Mouse (Mus musculus) embryonic fibroblast, embryonic 13.5 days (primary cell): Measurements from ENCODE around the gene Tspan18. TPM values are rescaled to one million over a fixed set of nuclear protein-coding genes. Genes with fewer than 3 reads are reported as not detected.

ENCODE experiments used
- H3K27ac ChIP-seq: 2 replicates; pipeline ENCODE4 v1.5.1; 2012; ENCODE audit warnings: low read length, control low read depth, inconsistent platforms; ENCODE audit not compliant: insufficient read depth
- H3K4me1 ChIP-seq: 2 replicates; pipeline ENCODE4 v1.6.1; 2011; ENCODE audit warnings: low read length; ENCODE audit not compliant: control insufficient read depth, insufficient read depth
- H3K4me3 ChIP-seq: 2 replicates; pipeline ENCODE4 v1.5.1; 2011; ENCODE audit warnings: mild to moderate bottlenecking, control low read depth, low read length; ENCODE audit not compliant: insufficient read depth
- CTCF ChIP-seq: IDR thresholded peaks from 2 replicates; pipeline ENCODE4 v1.5.1; 2011; ENCODE audit warnings: mild to moderate bottlenecking, control low read depth, low read length, moderate library complexity, borderline replicate concordance; ENCODE audit not compliant: insufficient read depth
- POLR2A ChIP-seq: IDR thresholded peaks from 2 replicates; pipeline ENCODE4 v1.6.1; 2011; ENCODE audit warnings: low read depth, mild to moderate bottlenecking, control low read depth, low read length, moderate library complexity
- polyA plus RNA-seq: library from polyadenylated mRNA; stranded (reverse); fragments of >200 nt; gene quantifications from 2 replicates; pipeline ENCODE4 v1.2.4, GENCODE M21; 2011; ENCODE audit warnings: low read depth; ENCODE audit not compliant: missing spikeins, insufficient read length

The Tspan18 gene
- polyA plus RNA-seq, 1 experiment = 11.5 TPM

DNA sequence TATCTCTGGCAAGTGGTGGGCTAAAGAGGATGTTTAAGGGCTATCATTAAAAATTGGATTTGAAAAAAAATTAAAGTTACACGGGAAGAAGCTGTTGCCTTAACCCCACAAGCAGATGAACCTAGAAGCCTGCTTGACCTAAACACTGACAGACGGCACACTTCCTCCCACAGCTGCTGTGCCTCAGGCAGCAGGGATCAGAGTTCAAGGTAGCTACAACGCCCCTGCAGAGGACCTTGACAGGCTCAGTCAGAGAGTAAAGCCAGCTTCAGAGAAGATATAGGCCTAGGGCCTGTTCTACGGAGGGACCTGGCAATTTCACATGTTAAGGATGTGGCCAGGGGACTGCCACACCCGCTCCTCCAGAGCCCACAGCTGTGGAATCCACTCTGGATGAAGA lies 161.8 kb downstream of the Tspan18 start:
- Histone ChIP-seq H3K4me1 (peaks cover 3% of the 10 kb centered on the region), H3K27ac (no peak overlapping the region), H3K4me3 (no peak overlapping the region)
- TF ChIP-seq CTCF (no peak), POLR2A (no peak)

DNA sequence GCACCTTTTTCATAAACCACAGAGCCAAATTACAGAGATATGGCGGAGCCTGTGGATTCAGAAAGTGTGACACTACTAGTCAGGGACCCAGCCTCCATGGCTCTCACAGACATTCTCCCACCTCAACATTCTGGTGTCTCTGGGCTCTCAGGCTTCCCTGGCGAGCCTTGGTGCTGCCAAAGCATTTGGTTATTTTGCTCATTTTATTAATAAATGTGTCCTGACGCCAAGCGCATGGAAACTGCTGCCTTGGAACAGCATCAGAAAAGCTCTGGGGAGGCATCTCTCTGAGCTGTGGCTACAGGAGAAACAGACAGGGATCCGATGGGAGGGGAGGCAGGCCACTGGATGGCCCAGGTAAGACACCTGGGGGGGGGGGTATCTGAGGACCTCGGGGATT lies 162.4 kb downstream of the Tspan18 start:
- Histone ChIP-seq H3K4me1 (no peaks in the 10 kb centered on the region; the same call in 1 of the 2 replicates), H3K27ac (no peak overlapping the region), H3K4me3 (no peak overlapping the region)
- no peak for TF ChIP-seq CTCF
- TF ChIP-seq POLR2A = no peak

DNA sequence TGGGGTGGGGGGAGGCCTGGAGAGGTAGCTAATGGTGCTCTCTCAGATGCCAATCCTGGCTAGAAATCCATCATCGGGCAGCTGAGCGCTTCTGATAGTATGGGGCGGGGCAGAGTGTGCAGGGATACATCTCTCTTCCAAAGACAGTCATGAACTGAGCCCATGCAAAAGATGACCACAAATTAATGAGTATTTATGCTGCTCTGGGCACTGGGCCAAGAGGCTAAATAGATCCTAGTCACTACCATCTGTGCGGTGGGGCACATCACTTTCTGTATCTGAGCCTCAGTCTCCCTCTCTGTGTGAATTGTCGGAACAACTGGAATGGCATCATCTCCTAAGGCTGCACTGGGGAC lies 163.5 kb downstream of the Tspan18 start:
- no peaks in the 10 kb centered on the region for H3K4me1 ChIP-seq
- H3K4me3 ChIP-seq = no peak overlapping the region
- no peak overlapping the region for H3K27ac ChIP-seq
- TF ChIP-seq CTCF (no peak), POLR2A (no peak)

DNA sequence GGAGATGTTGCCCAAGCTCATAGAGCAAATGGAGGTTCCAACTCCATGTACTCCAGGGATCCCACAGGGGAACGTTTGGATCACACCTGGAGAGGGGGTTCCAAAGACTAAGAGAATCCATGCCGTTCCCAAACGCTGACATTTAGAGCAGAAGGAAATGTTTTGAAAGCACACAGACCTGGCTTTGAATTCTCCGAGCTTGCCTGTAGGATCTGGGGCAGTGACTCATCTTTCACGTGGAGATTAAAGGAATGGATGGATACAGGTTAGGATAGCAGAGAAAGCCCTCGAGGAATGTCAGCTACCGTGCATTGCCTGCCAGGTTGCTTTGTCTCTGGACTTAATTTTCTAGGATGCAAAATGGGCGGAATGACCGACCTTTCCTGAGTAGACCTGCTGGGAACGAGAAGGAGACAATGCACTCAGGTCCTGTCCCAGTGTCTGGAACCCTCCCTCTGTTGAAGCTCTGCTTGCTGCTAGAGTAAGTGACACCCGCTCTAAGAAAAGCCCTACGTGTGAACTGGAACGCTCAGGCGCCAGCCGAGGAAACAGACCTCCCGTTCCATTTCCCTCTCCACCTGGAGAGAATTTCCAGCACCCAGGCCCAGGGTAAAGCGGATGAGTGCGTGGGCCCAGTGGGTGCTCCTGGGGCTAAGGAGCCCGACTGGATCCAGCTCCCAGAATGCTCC lies 164.0 kb downstream of the Tspan18 start:
- no peak overlapping the region for H3K4me3 ChIP-seq
- no peaks in the 10 kb centered on the region for H3K4me1 ChIP-seq
- no peak overlapping the region for H3K27ac ChIP-seq
- TF ChIP-seq POLR2A (no peak), CTCF (no peak)

DNA sequence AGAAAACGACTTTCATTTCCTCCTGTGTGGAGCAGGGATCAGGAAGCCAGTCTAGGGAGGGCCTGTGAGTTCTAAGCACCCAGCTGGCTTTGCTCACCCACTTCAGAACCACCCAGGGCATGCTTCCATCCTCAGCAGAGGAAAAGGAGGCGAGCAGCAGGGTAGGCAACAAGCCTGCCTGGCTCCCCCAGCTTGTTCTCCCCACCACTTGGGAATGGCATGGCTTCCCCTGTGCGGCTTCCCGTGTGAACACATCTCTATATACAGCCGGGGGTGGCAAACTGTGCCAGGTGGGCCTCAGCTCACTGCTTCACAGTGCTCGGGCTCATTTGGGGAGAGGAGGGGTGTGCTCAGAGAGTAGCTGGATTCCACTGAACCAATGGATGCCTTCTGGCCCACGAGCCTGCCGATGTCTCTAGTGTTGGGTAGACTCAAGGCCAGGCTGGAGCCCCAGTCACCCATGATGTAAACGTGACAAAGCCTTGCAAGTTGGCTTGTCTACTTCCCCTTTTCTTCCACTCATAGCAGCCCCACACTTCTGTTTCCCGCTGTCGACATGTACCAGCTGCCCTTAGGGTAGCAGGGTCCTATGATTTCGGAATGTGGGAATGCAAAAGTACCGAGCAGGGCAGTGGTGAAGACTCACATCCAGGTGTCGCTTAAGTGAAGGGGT lies 167.4 kb downstream of the Tspan18 start:
- H3K4me1 ChIP-seq = no peaks in the 10 kb centered on the region
- no peak overlapping the region for H3K4me3 ChIP-seq
- no peak for TF ChIP-seq POLR2A
- no peak for TF ChIP-seq CTCF
- no peak overlapping the region for H3K27ac ChIP-seq

DNA sequence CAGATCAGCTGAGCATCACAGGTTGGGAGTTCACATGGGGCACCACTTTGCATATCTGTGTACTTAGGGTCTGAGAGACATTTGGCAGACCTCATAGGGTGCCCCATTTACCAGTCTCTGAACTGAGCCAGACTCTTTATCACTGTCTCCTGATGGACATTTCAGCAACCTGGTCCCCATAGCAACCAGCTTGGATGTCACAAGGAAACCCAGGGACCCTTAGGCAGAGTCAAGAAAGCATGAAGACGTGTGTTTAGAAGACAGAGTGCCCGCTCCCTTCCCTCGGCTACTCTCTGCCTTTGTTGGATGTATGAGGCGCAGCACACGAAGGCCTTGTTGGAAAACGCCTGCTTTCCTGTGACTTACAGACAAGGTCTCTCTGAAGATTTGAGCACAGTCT lies 168.0 kb downstream of the Tspan18 start:
- no peak for TF ChIP-seq CTCF
- TF ChIP-seq POLR2A = no peak
- H3K4me1 ChIP-seq = no peaks in the 10 kb centered on the region
- H3K27ac ChIP-seq = no peak overlapping the region
- no peak overlapping the region for H3K4me3 ChIP-seq

DNA sequence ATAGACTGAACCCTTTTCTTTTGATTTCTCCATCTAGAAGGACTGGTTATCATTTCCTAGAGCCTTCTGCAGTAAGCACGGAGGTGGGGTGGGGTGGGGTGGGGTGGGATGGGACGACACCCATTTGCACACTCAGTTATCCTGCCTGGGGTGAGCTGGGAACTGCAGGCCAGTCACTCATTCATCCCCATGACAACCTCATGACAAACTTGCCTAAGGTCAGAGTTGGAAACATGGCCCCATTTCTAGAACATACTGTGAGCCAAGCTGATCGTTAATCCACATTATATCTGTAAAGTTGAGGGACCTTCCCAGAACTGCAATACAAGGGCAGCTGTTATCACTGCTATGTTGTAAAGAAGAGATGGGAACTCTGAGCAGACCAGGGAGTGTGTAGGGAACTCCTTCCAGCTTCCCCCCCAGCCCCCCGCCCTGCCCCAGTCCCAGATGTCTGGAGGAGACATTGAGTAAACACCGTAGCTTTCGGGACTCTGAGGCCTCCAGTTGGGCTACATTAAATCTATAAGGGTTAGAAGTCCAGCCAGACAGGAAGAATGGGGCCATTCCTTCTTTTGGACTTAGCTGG lies 170.5 kb downstream of the Tspan18 start:
- Histone ChIP-seq H3K27ac (no peak overlapping the region), H3K4me1 (no peaks in the 10 kb centered on the region), H3K4me3 (no peak overlapping the region)
- TF ChIP-seq CTCF = no peak
- TF ChIP-seq POLR2A = no peak

DNA sequence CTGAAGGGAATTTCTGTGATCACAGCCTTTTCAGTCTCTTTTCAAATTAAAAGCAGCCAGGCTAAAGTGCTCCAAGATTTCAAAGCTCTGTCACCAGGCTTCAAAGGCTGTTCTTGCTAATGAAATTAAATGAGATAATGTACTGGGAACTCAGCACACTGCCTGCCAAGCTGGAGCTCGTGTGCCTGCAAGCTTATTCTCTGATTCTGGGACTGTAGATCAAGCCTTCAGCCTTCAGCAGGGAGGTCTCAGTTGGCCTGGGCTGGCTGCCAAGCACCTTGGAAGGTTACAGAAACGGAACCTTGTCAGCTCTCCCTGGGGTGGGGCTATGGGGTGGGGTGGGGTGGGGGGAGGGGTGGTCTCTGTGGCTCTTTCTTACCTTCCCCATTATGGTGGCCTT lies 171.0 kb downstream of the Tspan18 start:
- H3K4me1 ChIP-seq = no peaks in the 10 kb centered on the region
- no peak overlapping the region for H3K4me3 ChIP-seq
- TF ChIP-seq POLR2A (no peak), CTCF (no peak)
- no peak overlapping the region for H3K27ac ChIP-seq

DNA sequence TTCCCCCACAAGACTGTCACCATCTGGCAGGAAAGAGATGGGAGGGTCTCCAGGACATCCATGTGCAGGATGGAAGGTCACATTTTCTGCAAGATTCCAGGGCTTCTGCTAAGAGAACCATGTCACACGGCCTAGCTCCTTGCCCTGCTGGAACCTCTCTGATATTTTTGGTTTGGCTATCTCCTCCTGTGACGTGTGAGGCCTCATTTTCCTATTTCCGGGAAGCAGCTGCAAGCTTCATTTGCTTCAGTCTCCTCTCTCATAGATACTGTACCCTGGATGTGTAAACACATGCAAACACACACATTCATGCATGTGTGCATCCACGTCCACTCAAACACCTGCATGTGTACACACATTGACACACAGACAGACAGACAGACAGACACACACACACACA lies 171.5 kb downstream of the Tspan18 start:
- Histone ChIP-seq H3K27ac (no peak overlapping the region), H3K4me1 (no peaks in the 10 kb centered on the region), H3K4me3 (no peak overlapping the region)
- no peak for TF ChIP-seq POLR2A
- no peak for TF ChIP-seq CTCF
